Mouse (Mus musculus) fat pad, adult 2 months (tissue): Measurements from ENCODE around the gene Cox15.

Source experiments
- DNase-seq: peaks from one replicate; pipeline ENCODE4 v3.0.0-alpha.2; 2011; ENCODE audit warnings: low read depth, low spot score; ENCODE audit errors: extremely low read depth

The Cox15 gene

GRCm38 (mm10) chr19:43709317-43709716 is 43.5 kb downstream of the Cox15 start:
- DNase-seq = no peak

- DNase-seq = no peak
Measured at GRCm38 (mm10) chr19:43708206-43708605, 44.6 kb downstream of the Cox15 start.

GRCm38 (mm10) chr19:43704787-43705497 is 47.9 kb downstream of the Cox15 start:
- no peak for DNase-seq

- DNase-seq = no peak
Measured at GRCm38 (mm10) chr19:43704211-43704610, 48.6 kb downstream of the Cox15 start.

GRCm38 (mm10) chr19:43699763-43700155 is 53.0 kb downstream of the Cox15 start:
- no peak for DNase-seq

GRCm38 (mm10) chr19:43699021-43699762 is 53.6 kb downstream of the Cox15 start:
- no peak for DNase-seq

- DNase-seq = no peak
Measured at GRCm38 (mm10) chr19:43697666-43698370, 55.0 kb downstream of the Cox15 start.

- no peak for DNase-seq
Measured at GRCm38 (mm10) chr19:43695514-43695964, 57.3 kb downstream of the Cox15 start.

- no peak for DNase-seq
Measured at GRCm38 (mm10) chr19:43692815-43693214, 60.0 kb downstream of the Cox15 start.

GRCm38 (mm10) chr19:43689419-43690246 is 63.2 kb downstream of the Cox15 start, which contains the start of gene Entpd7:
Entpd7 (plus strand) TSS chr19:43689672.
- DNase-seq = no peak
